Mouse (Mus musculus): ENCODE measurements around the gene Atrx. TPM values are rescaled to one million over a fixed set of nuclear protein-coding genes. Genes with fewer than 3 reads are reported as not detected.
"Not testable (repeated sequence)": the region's sequence is repeated elsewhere in the genome, so short reads cannot be mapped to it uniquely, and the experiment has no call there.

The Atrx gene
- total RNA-seq (2021) = 100 to 1,000 TPM; 216 to 220 TPM

GRCm38 (mm10) chrX:105928861-105929477 lies at the start of gene Atrx:
Gene Atrx (minus strand): TSS chrX:105929403.
- intact Hi-C loops (cut with DNase I) = loop anchor here (5.0 kb wide), 1 partner anchor 83 kb away; the partner anchor contains the start of gene Magt1
- DNase-seq (ENCODE audit: extremely low spot score in 1 of 2, low spot score in 2 of 2) = peak; percentile 64 to 82

GRCm38 (mm10) chrX:105957091-105957490 lies 27.9 kb upstream of the Atrx start:
- intact Hi-C loops (cut with DNase I); DNase-seq (ENCODE audit: extremely low spot score in 1 of 2, low spot score in 2 of 2): not testable (repeated sequence)

GRCm38 (mm10) chrX:105953999-105954398 lies 24.8 kb upstream of the Atrx start:
- intact Hi-C loops (cut with DNase I) = no loop called here
- DNase-seq (ENCODE audit: extremely low spot score in 1 of 2, low spot score in 2 of 2) = no peak

GRCm38 (mm10) chrX:105946357-105946756 lies 17.2 kb upstream of the Atrx start:
- intact Hi-C loops (cut with DNase I) = no loop called here
- no peak for DNase-seq (ENCODE audit: extremely low spot score in 1 of 2, low spot score in 2 of 2)

- DNase-seq (ENCODE audit: extremely low spot score in 1 of 2, low spot score in 2 of 2) = no peak
- intact Hi-C loops (cut with DNase I) = no loop called here
These were observed 10.0 kb upstream of the Atrx start for GRCm38 (mm10) chrX:105939245-105939644.

- DNase-seq (ENCODE audit: extremely low spot score in 1 of 2, low spot score in 2 of 2) = no peak
- intact Hi-C loops (cut with DNase I) = no loop called here
These were observed 8.5 kb upstream of the Atrx start for GRCm38 (mm10) chrX:105937736-105938135.

- intact Hi-C loops (cut with DNase I) = no loop called here
These were observed 5.1 kb upstream of the Atrx start for GRCm38 (mm10) chrX:105934341-105934740.

GRCm38 (mm10) chrX:105929478-105930038 lies 355 bp upstream of the Atrx start:
- no peak for DNase-seq (ENCODE audit: extremely low spot score in 1 of 2, low spot score in 2 of 2)
- intact Hi-C loops (cut with DNase I) = loop anchor here (5.0 kb wide), 1 partner anchor 83 kb away; the partner anchor contains the start of gene Magt1

More at GRCm38 (mm10) chrX:105934341-105934740, 5.1 kb upstream of the Atrx start:
- peak in 1 of 2 experiments; percentile 37 for DNase-seq (ENCODE audit: extremely low spot score in 1 of 2, low spot score in 2 of 2)

GRCm38 (mm10) chrX:105927941-105928860 lies 1.0 kb downstream of the Atrx start:
- intact Hi-C loops (cut with DNase I) = loop anchor here (5.0 kb wide), 1 partner anchor 84 kb away; the partner anchor contains the start of gene Magt1
- DNase-seq (ENCODE audit: extremely low spot score in 1 of 2, low spot score in 2 of 2) = peak in 1 of 2 experiments; percentile 63

- peak in 1 of 2 experiments; percentile 14 for DNase-seq (ENCODE audit: extremely low spot score in 1 of 2, low spot score in 2 of 2)
- intact Hi-C loops (cut with DNase I) = loop anchor here (5.0 kb wide), 1 partner anchor 86 kb away; the partner anchor contains the start of gene Magt1
These were observed 3.0 kb downstream of the Atrx start for GRCm38 (mm10) chrX:105926121-105926735.

- no peak for DNase-seq (ENCODE audit: extremely low spot score in 1 of 2, low spot score in 2 of 2)
- intact Hi-C loops (cut with DNase I) = loop anchor here (5.0 kb wide), 1 partner anchor 88 kb away; the partner anchor contains the start of gene Magt1
These were observed 4.7 kb downstream of the Atrx start for GRCm38 (mm10) chrX:105924326-105925070.

GRCm38 (mm10) chrX:105923896-105924295 lies 5.3 kb downstream of the Atrx start:
- intact Hi-C loops (cut with DNase I) = no loop called here
- DNase-seq (ENCODE audit: extremely low spot score in 1 of 2, low spot score in 2 of 2) = no peak

GRCm38 (mm10) chrX:105922986-105923385 lies 6.2 kb downstream of the Atrx start:
- DNase-seq (ENCODE audit: extremely low spot score in 1 of 2, low spot score in 2 of 2); intact Hi-C loops (cut with DNase I): not testable (repeated sequence)

GRCm38 (mm10) chrX:105921421-105921820 lies 7.8 kb downstream of the Atrx start:
- intact Hi-C loops (cut with DNase I) = no loop called here
- DNase-seq (ENCODE audit: extremely low spot score in 1 of 2, low spot score in 2 of 2) = peak in 1 of 2 experiments; percentile 26

- no peak for DNase-seq (ENCODE audit: extremely low spot score in 1 of 2, low spot score in 2 of 2)
- intact Hi-C loops (cut with DNase I) = no loop called here
These were observed 17.5 kb downstream of the Atrx start for GRCm38 (mm10) chrX:105911728-105912127.

- DNase-seq (ENCODE audit: extremely low spot score in 1 of 2, low spot score in 2 of 2) = no peak
- intact Hi-C loops (cut with DNase I) = no loop called here
These were observed 27.6 kb downstream of the Atrx start for GRCm38 (mm10) chrX:105901611-105902010.

- DNase-seq (ENCODE audit: extremely low spot score in 1 of 2, low spot score in 2 of 2) = no peak
- intact Hi-C loops (cut with DNase I) = no loop called here
These were observed 42.3 kb downstream of the Atrx start for GRCm38 (mm10) chrX:105886921-105887320.

GRCm38 (mm10) chrX:105864367-105864766 lies 64.8 kb downstream of the Atrx start:
- no peak for DNase-seq (ENCODE audit: extremely low spot score in 1 of 2, low spot score in 2 of 2)
- intact Hi-C loops (cut with DNase I) = no loop called here
